Mouse (Mus musculus): ENCODE measurements at regions not wholly inside any gene's neighbourhood (a gene's known extent, or its start where the extent isn't known, plus 50 kb on each side); places are given as distances from the start of the nearest gene placed in this dataset.

- TF ChIP-seq CTCF (IDR thresholded peaks at IDR 0.05; ENCODE audit: extremely low read depth, insufficient read length, insufficient replicate concordance, low read depth, low read length): no peak
- TF ChIP-seq POLR2A (IDR thresholded peaks at IDR 0.05; ENCODE audit: low read depth, low read length): no peak
These were observed 66.8 kb upstream of the Il15 start for GRCm38 (mm10) chr8:82469824-82470223.

Data from small intestine, adult 2 months (tissue).